Mouse (Mus musculus): Measurements from ENCODE around the gene Gm20721. TPM values are rescaled to one million over a fixed set of nuclear protein-coding genes. Genes with fewer than 3 reads are reported as not detected.
"Not testable (repeated sequence)": the region's sequence is repeated elsewhere in the genome, so short reads cannot be mapped to it uniquely, and the experiment has no call there.

Gene Gm20721
- 21.5 and 25.3 TPM in 2 replicates for polyA plus RNA-seq (2015; fragmentation: Nextera tagmentation; extraction: Ambion mirVana)

- peaks cover 54% of the 10 kb centered on the region for H3K36me3 ChIP-seq
- no peak within 1 kb of the TSS for H3K27ac ChIP-seq
- 0 out of 2 replicates have a peak, but pooled peaks cover 4% of the 10 kb centered on the region for H3K9me3 ChIP-seq
- no peak within 1 kb of the TSS for H3K4me2 ChIP-seq (replicated peaks)
- H3K9ac ChIP-seq = no peak within 1 kb of the TSS
- H3K4me1 ChIP-seq = peaks cover 38% of the 10 kb centered on the region
- no peak for ATAC-seq (ENCODE audit: low FRiP score, low read depth)
- 98% methylated on average over 5 of the region's 5 CpGs for WGBS
- H3K4me3 ChIP-seq = no peak within 1 kb of the TSS
- no peaks in the 10 kb centered on the region for H3K27me3 ChIP-seq
Observed at GRCm38 (mm10) chr2:174346612-174346998, at the start of gene Gm20721. TSS of gene Gm20721 (minus strand) at chr2:174346712.

GRCm38 (mm10) chr2:174393383-174393782 is 46.9 kb upstream of the Gm20721 start:
- no peak overlapping the region for H3K4me3 ChIP-seq
- H3K9me3 ChIP-seq = peaks cover 10% of the 10 kb centered on the region; the same call in 1 of the 2 replicates
- no peak for ATAC-seq (ENCODE audit: low FRiP score, low read depth)
- 77% methylated on average over 5 of the region's 5 CpGs for WGBS
- no peaks in the 10 kb centered on the region for H3K27me3 ChIP-seq
- H3K4me2 ChIP-seq (replicated peaks) = no peak overlapping the region
- H3K9ac ChIP-seq = no peak overlapping the region
- no peak overlapping the region for H3K27ac ChIP-seq
- H3K4me1 ChIP-seq = no peaks in the 10 kb centered on the region
- H3K36me3 ChIP-seq = no peaks in the 10 kb centered on the region

- Histone ChIP-seq H3K9ac (no peak overlapping the region), H3K27me3 (no peaks in the 10 kb centered on the region), H3K4me1 (no peaks in the 10 kb centered on the region), H3K4me3 (no peak overlapping the region), H3K9me3 (peaks cover 10% of the 10 kb centered on the region; the same call in 1 of the 2 replicates), H3K4me2 (replicated peaks) (no peak overlapping the region), H3K36me3 (no peaks in the 10 kb centered on the region), H3K27ac (no peak overlapping the region)
- ATAC-seq (ENCODE audit: low FRiP score, low read depth) = no peak
- 65% methylated on average over 9 of the region's 9 CpGs for WGBS
Observed at GRCm38 (mm10) chr2:174392554-174392953, 46.0 kb upstream of the Gm20721 start.

GRCm38 (mm10) chr2:174391936-174392335 is 45.4 kb upstream of the Gm20721 start:
- H3K4me2 ChIP-seq (replicated peaks) = no peak overlapping the region
- H3K27ac ChIP-seq = no peak overlapping the region
- H3K9me3 ChIP-seq = peaks cover 10% of the 10 kb centered on the region; the same call in 1 of the 2 replicates
- no peaks in the 10 kb centered on the region for H3K4me1 ChIP-seq
- no peak overlapping the region for H3K4me3 ChIP-seq
- ATAC-seq (ENCODE audit: low FRiP score, low read depth) = no peak
- H3K36me3 ChIP-seq = no peaks in the 10 kb centered on the region
- no peaks in the 10 kb centered on the region for H3K27me3 ChIP-seq
- 91% methylated on average over 3 of the region's 3 CpGs for WGBS
- H3K9ac ChIP-seq = no peak overlapping the region

- H3K4me3 ChIP-seq = no peak overlapping the region
- no peak for ATAC-seq (ENCODE audit: low FRiP score, low read depth)
- H3K36me3 ChIP-seq = no peaks in the 10 kb centered on the region
- no peaks in the 10 kb centered on the region for H3K4me1 ChIP-seq
- no peak overlapping the region for H3K4me2 ChIP-seq (replicated peaks)
- no peak overlapping the region for H3K27ac ChIP-seq
- no peaks in the 10 kb centered on the region for H3K9me3 ChIP-seq
- no peaks in the 10 kb centered on the region for H3K27me3 ChIP-seq
- WGBS = 80% methylated on average over 9 of the region's 9 CpGs
- H3K9ac ChIP-seq = no peak overlapping the region
Observed at GRCm38 (mm10) chr2:174381021-174381420, 34.5 kb upstream of the Gm20721 start.

- Histone ChIP-seq H3K27ac (no peak overlapping the region), H3K4me2 (replicated peaks) (no peak overlapping the region), H3K9ac (no peak overlapping the region), H3K36me3 (no peaks in the 10 kb centered on the region), H3K4me1 (no peaks in the 10 kb centered on the region), H3K27me3 (no peaks in the 10 kb centered on the region), H3K4me3 (no peak overlapping the region), H3K9me3 (no peaks in the 10 kb centered on the region)
- WGBS = 81% methylated on average over 10 of the region's 10 CpGs
- no peak for ATAC-seq (ENCODE audit: low FRiP score, low read depth)
Observed at GRCm38 (mm10) chr2:174366571-174366970, 20.1 kb upstream of the Gm20721 start.

- WGBS = 79% methylated on average over 4 of the region's 4 CpGs
- no peak for ATAC-seq (ENCODE audit: low FRiP score, low read depth)
- no peaks in the 10 kb centered on the region for H3K4me1 ChIP-seq
- H3K4me2 ChIP-seq (replicated peaks) = no peak overlapping the region
- no peaks in the 10 kb centered on the region for H3K36me3 ChIP-seq
- H3K27me3 ChIP-seq = no peaks in the 10 kb centered on the region
- no peak overlapping the region for H3K9ac ChIP-seq
- H3K27ac ChIP-seq = no peak overlapping the region
- no peak overlapping the region for H3K4me3 ChIP-seq
- H3K9me3 ChIP-seq = no peaks in the 10 kb centered on the region
Observed at GRCm38 (mm10) chr2:174359656-174360055, 13.1 kb upstream of the Gm20721 start.

- Histone ChIP-seq H3K36me3 (no peaks in the 10 kb centered on the region), H3K9ac (no peak overlapping the region), H3K4me2 (replicated peaks) (no peak overlapping the region), H3K9me3 (no peaks in the 10 kb centered on the region), H3K4me1 (no peaks in the 10 kb centered on the region), H3K27me3 (no peaks in the 10 kb centered on the region), H3K4me3 (no peak overlapping the region), H3K27ac (no peak overlapping the region)
- 83% methylated on average over 4 of the region's 4 CpGs for WGBS
- ATAC-seq (ENCODE audit: low FRiP score, low read depth) = no peak
Observed at GRCm38 (mm10) chr2:174358516-174358915, 12.0 kb upstream of the Gm20721 start.

- ATAC-seq (ENCODE audit: low FRiP score, low read depth); H3K27me3 ChIP-seq; H3K27ac ChIP-seq; H3K4me2 ChIP-seq (replicated peaks); H3K9me3 ChIP-seq; H3K4me3 ChIP-seq; H3K9ac ChIP-seq: not testable (repeated sequence)
- peaks cover 49% of the 10 kb centered on the region for H3K36me3 ChIP-seq
- peaks cover 32% of the 10 kb centered on the region for H3K4me1 ChIP-seq
- 94% methylated on average over 2 of the region's 2 CpGs for WGBS
Observed at GRCm38 (mm10) chr2:174346999-174347668, 622 bp upstream of the Gm20721 start.

GRCm38 (mm10) chr2:174344996-174345395 is 1.5 kb downstream of the Gm20721 start:
- Histone ChIP-seq H3K4me3 (no peak overlapping the region), H3K4me2 (replicated peaks) (0 out of 2 replicates have a peak overlapping the region, but pooled peaks have one; percentile 0), H3K9me3 (0 out of 2 replicates have a peak, but pooled peaks cover 4% of the 10 kb centered on the region), H3K4me1 (peaks cover 54% of the 10 kb centered on the region), H3K9ac (no peak overlapping the region), H3K27me3 (no peaks in the 10 kb centered on the region), H3K27ac (peak overlapping the region; percentile 79), H3K36me3 (peaks cover 66% of the 10 kb centered on the region)
- 97% methylated on average over 16 of the region's 16 CpGs for WGBS
- ATAC-seq (ENCODE audit: low FRiP score, low read depth) = no peak

GRCm38 (mm10) chr2:174344003-174344655 is 2.4 kb downstream of the Gm20721 start:
- no peak overlapping the region for H3K4me3 ChIP-seq

GRCm38 (mm10) chr2:174343566-174343965 is 2.9 kb downstream of the Gm20721 start:
- no peak overlapping the region for H3K9ac ChIP-seq
- H3K4me1 ChIP-seq = peaks cover 68% of the 10 kb centered on the region
- no peak for ATAC-seq (ENCODE audit: low FRiP score, low read depth)
- peak overlapping the region; percentile 43 for H3K4me2 ChIP-seq (replicated peaks)
- 22% methylated on average over 1 of the region's 1 CpGs for WGBS
- H3K4me3 ChIP-seq = no peak overlapping the region
- peaks cover 78% of the 10 kb centered on the region for H3K36me3 ChIP-seq
- H3K27me3 ChIP-seq = no peaks in the 10 kb centered on the region
- peak overlapping the region; percentile 79 for H3K27ac ChIP-seq
- 0 out of 2 replicates have a peak, but pooled peaks cover 4% of the 10 kb centered on the region for H3K9me3 ChIP-seq

More at GRCm38 (mm10) chr2:174344003-174344655, 2.4 kb downstream of the Gm20721 start:
- Histone ChIP-seq H3K9me3 (0 out of 2 replicates have a peak, but pooled peaks cover 4% of the 10 kb centered on the region), H3K27me3 (no peaks in the 10 kb centered on the region), H3K9ac (no peak overlapping the region), H3K4me1 (peaks cover 63% of the 10 kb centered on the region), H3K36me3 (peaks cover 72% of the 10 kb centered on the region), H3K4me2 (replicated peaks) (peak overlapping the region; percentile 43), H3K27ac (peak overlapping the region; percentile 79)
- ATAC-seq (ENCODE audit: low FRiP score, low read depth) = peak; percentile 88
- 4% methylated on average over 3 of the region's 3 CpGs for WGBS

Data from limb, embryonic 13.5 days (tissue).